Mouse (Mus musculus): ENCODE data around the gene Ube2dnl2. TPM values are rescaled to one million over a fixed set of nuclear protein-coding genes. Genes with fewer than 3 reads are reported as not detected.

Gene Ube2dnl2
- polyA plus RNA-seq (2012; rRNA removed): 17.0 and 21.0 TPM in 2 replicates

DNA sequence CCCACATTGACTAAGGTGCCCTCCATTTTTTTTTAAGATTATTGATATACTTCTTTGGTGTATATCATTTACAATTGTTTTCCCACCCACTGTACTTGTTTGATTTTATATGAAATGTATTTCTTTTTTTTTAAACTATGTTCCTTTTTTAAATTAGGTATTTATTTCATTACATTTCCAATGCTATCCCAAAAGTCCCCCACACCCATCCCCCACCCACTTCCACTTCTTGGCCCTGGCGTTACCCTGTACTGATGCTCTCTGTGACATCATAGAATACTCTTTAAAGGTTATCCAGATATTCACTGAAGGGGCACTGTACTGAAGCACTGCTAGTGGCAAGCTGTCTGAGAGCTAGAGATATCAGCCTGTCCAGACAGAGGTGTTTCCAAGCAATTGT lies at the start of gene Ube2dnl2:
Gene Ube2dnl2 (plus strand): TSS at position 301 of the 400 bp plus-strand sequence.
- no peak for TF ChIP-seq CTCF (IDR thresholded peaks at IDR 0.05; ENCODE audit: control insufficient read depth, insufficient read depth, insufficient replicate concordance, low read depth, low read length)
- no peak for TF ChIP-seq POLR2A (IDR thresholded peaks at IDR 0.05; ENCODE audit: control insufficient read depth, low read depth, low read length)
- Histone ChIP-seq H3K36me3 (ENCODE audit: control insufficient read depth, insufficient read depth, low read length) (no peaks in the 10 kb centered on the region), H3K4me3 (ENCODE audit: control insufficient read depth, low read depth, low read length) (peak within 1 kb of the TSS; percentile 82), H3K27me3 (ENCODE audit: control insufficient read depth, insufficient read depth, low read length) (no peaks in the 10 kb centered on the region), H3K27ac (ENCODE audit: control insufficient read depth, insufficient read depth, low read depth, low read length) (peak within 1 kb of the TSS; percentile 84; the same call in 1 of the 2 replicates), H3K4me1 (ENCODE audit: control insufficient read depth, insufficient read depth, low read length) (no peaks in the 10 kb centered on the region)

DNA sequence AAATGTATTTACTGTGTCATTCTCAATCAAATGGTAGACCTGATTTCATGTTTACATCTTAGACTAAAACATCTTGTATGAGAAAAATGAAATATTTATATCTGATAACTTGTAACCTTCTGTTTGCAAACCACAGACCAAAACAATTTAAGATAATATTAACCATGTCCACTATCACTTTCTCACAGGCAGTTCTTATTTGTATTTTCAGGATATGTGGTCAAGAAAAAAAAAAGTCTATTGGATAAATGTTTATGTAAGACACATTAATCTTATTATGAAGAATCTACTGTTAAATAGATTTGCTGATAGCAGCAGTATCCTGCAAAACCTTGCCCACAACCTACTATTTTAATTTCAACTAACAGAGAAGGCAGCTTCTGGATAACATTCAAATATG lies 11.9 kb upstream of the Ube2dnl2 start:
- no peaks in the 10 kb centered on the region for H3K36me3 ChIP-seq (ENCODE audit: control insufficient read depth, insufficient read depth, low read length)
- TF ChIP-seq CTCF (IDR thresholded peaks at IDR 0.05; ENCODE audit: control insufficient read depth, insufficient read depth, insufficient replicate concordance, low read depth, low read length) (no peak), POLR2A (IDR thresholded peaks at IDR 0.05; ENCODE audit: control insufficient read depth, low read depth, low read length) (no peak)

DNA sequence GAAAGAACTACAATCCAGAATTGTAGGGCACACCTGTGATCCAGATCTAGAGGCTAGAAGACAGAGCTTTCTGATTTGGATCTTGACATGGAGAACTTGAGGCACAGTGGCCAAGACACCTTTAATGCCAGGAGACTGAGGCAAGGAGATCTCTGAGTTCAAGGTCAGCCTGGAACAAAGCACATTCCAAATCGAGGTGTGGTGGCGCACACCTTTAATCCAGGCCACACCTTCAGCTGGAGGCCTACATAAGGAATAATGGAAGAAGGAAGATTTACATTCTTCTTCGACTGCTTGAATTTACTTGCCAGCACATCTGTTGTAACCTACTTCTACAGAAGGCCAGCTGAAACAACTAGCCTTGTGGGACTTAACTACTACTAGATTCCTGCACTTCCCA lies 9.9 kb upstream of the Ube2dnl2 start:
- H3K27me3 ChIP-seq (ENCODE audit: control insufficient read depth, insufficient read depth, low read length): no peaks in the 10 kb centered on the region
- no peaks in the 10 kb centered on the region for H3K4me1 ChIP-seq (ENCODE audit: control insufficient read depth, insufficient read depth, low read length)
- TF ChIP-seq POLR2A (IDR thresholded peaks at IDR 0.05; ENCODE audit: control insufficient read depth, low read depth, low read length) (no peak), CTCF (IDR thresholded peaks at IDR 0.05; ENCODE audit: control insufficient read depth, insufficient read depth, insufficient replicate concordance, low read depth, low read length) (no peak)
- no peaks in the 10 kb centered on the region for H3K36me3 ChIP-seq (ENCODE audit: control insufficient read depth, insufficient read depth, low read length)
- no peak overlapping the region for H3K4me3 ChIP-seq (ENCODE audit: control insufficient read depth, low read depth, low read length)
- no peak overlapping the region for H3K27ac ChIP-seq (ENCODE audit: control insufficient read depth, insufficient read depth, low read depth, low read length)

More for the DNA sequence above, 11.9 kb upstream of the Ube2dnl2 start:
- Histone ChIP-seq H3K27ac (ENCODE audit: control insufficient read depth, insufficient read depth, low read depth, low read length) (no peak overlapping the region), H3K4me3 (ENCODE audit: control insufficient read depth, low read depth, low read length) (no peak overlapping the region), H3K27me3 (ENCODE audit: control insufficient read depth, insufficient read depth, low read length) (no peaks in the 10 kb centered on the region), H3K4me1 (ENCODE audit: control insufficient read depth, insufficient read depth, low read length) (no peaks in the 10 kb centered on the region)

DNA sequence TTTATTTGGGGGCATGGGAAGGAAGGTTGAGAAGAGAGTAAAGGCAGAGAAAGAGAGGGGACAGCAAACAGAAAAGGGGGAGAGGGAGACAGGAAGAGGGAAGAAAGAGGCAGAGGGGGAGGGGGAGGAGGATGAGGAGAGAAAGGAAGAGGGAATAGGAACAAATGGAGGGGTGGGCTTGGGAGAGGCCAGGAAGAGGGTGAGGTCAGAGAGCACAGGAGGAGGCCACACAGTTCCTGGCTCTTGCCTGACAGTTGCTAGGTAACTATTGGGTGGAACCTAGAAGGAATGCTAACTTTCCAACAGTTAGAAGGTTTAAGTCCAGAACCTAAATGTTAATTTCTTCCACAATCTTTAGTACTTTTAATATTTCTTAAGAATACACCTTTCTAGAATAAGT lies 4.0 kb upstream of the Ube2dnl2 start:
- TF ChIP-seq CTCF (IDR thresholded peaks at IDR 0.05; ENCODE audit: control insufficient read depth, insufficient read depth, insufficient replicate concordance, low read depth, low read length): no peak
- TF ChIP-seq POLR2A (IDR thresholded peaks at IDR 0.05; ENCODE audit: control insufficient read depth, low read depth, low read length): no peak
- Histone ChIP-seq H3K27me3 (ENCODE audit: control insufficient read depth, insufficient read depth, low read length) (no peaks in the 10 kb centered on the region), H3K27ac (ENCODE audit: control insufficient read depth, insufficient read depth, low read depth, low read length) (no peak overlapping the region), H3K4me3 (ENCODE audit: control insufficient read depth, low read depth, low read length) (no peak overlapping the region), H3K4me1 (ENCODE audit: control insufficient read depth, insufficient read depth, low read length) (no peaks in the 10 kb centered on the region), H3K36me3 (ENCODE audit: control insufficient read depth, insufficient read depth, low read length) (no peaks in the 10 kb centered on the region)

DNA sequence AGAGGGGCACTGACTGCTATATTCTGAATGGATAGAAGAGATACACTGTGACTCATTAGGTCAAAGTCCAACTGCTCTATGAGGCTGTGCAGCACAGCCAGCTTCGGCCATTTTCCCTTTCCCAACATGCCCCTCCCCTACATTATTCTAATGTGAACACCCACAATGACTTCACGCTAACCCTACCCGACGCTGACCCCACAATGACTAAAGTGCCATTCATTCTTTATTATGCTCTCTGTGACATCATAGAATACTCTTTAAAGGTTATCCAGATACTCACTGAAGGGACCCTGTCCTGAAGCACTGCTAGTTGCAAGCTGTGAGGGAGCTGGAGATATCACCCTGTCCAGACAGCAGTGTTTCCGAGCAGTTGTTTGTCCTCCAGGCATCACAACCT lies 2.7 kb upstream of the Ube2dnl2 start, which contains the start of gene Ube2dnl1:
Gene Ube2dnl1 (plus strand): TSS at position 301 of the 400 bp plus-strand sequence.
- Histone ChIP-seq H3K4me3 (ENCODE audit: control insufficient read depth, low read depth, low read length) (peak within 1 kb of the TSS; percentile 63), H3K36me3 (ENCODE audit: control insufficient read depth, insufficient read depth, low read length) (no peaks in the 10 kb centered on the region), H3K4me1 (ENCODE audit: control insufficient read depth, insufficient read depth, low read length) (no peaks in the 10 kb centered on the region), H3K27ac (ENCODE audit: control insufficient read depth, insufficient read depth, low read depth, low read length) (no peak within 1 kb of the TSS), H3K27me3 (ENCODE audit: control insufficient read depth, insufficient read depth, low read length) (no peaks in the 10 kb centered on the region)
- no peak for TF ChIP-seq POLR2A (IDR thresholded peaks at IDR 0.05; ENCODE audit: control insufficient read depth, low read depth, low read length)
- no peak for TF ChIP-seq CTCF (IDR thresholded peaks at IDR 0.05; ENCODE audit: control insufficient read depth, insufficient read depth, insufficient replicate concordance, low read depth, low read length)

DNA sequence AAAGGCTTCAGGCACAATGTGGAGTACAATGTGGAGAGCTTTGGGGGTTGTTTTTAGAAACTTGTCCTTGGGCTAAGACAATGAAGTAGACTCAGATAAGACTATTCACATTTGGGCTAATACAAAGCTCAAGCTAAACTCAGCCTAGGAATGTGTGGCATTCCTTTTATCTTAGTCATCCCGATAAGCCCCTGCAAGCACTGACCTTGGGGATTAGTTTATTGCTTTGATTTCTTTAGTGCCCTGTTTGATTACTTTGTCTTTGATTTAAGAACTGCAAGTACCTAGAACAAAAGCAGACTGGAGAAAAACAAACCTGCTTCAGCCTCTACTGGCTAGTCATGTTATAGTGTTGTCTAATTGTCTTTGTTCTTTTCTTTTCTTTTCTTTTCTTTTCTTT lies 47.7 kb downstream of the Ube2dnl2 start:
- H3K4me1 ChIP-seq (ENCODE audit: control insufficient read depth, insufficient read depth, low read length): no peaks in the 10 kb centered on the region
- no peak overlapping the region for H3K4me3 ChIP-seq (ENCODE audit: control insufficient read depth, low read depth, low read length)
- H3K27ac ChIP-seq (ENCODE audit: control insufficient read depth, insufficient read depth, low read depth, low read length): no peak overlapping the region
- H3K27me3 ChIP-seq (ENCODE audit: control insufficient read depth, insufficient read depth, low read length): no peaks in the 10 kb centered on the region
- TF ChIP-seq CTCF (IDR thresholded peaks at IDR 0.05; ENCODE audit: control insufficient read depth, insufficient read depth, insufficient replicate concordance, low read depth, low read length) (no peak), POLR2A (IDR thresholded peaks at IDR 0.05; ENCODE audit: control insufficient read depth, low read depth, low read length) (no peak)
- H3K36me3 ChIP-seq (ENCODE audit: control insufficient read depth, insufficient read depth, low read length): no peaks in the 10 kb centered on the region

Other genes starting within 250 kb of the Ube2dnl2 start
- 17.4 and 22.2 TPM in 2 replicates for gene Ube2dnl1, start 2.6 kb upstream of the Ube2dnl2 start, polyA plus RNA-seq (2012; rRNA removed)

All from testis, adult 2 months (tissue).